Mouse (Mus musculus): Measurements from ENCODE around the gene Gm47955. TPM values are rescaled to one million over a fixed set of nuclear protein-coding genes. Genes with fewer than 3 reads are reported as not detected.
"Not testable (repeated sequence)": the region's sequence is repeated elsewhere in the genome, so short reads cannot be mapped to it uniquely, and the experiment has no call there.

Gm47955 gene
- not detected in 2 replicates for polyA plus RNA-seq (2012; rRNA removed)

DNA sequence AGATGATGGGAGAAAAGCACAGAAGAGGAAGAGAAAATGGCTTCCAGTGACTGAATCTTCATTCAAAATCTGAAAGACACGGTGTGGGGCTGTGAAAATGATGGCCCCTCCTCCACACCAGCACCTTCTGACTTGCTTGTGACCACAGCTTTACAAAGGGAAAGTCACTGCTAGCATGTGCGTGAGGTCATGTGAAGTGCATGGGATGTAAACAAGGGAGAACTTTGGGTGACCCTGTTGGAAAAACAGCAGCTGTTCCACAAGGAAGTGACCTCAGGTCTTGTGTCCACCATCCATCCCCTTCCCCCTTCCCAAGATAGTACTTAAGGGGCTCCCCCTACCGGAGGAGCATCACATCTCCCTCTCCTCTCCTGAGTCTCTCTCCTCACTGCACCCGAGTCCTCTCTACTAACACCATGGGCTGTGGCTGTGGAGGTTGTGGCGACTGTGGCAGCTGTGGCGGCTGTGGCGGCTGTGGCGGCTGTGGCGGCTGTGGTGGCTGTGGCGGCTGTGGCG lies at the start of gene Gm47955:
Gene Gm47955, plus strand, starts transcription at position 417 of the 516 bp plus-strand sequence.
- H3K27me3 ChIP-seq (ENCODE audit: control insufficient read depth, insufficient read depth, low read length): no peaks in the 10 kb centered on the region
- WGBS: 89% methylated on average over 11 of the region's 11 CpGs

DNA sequence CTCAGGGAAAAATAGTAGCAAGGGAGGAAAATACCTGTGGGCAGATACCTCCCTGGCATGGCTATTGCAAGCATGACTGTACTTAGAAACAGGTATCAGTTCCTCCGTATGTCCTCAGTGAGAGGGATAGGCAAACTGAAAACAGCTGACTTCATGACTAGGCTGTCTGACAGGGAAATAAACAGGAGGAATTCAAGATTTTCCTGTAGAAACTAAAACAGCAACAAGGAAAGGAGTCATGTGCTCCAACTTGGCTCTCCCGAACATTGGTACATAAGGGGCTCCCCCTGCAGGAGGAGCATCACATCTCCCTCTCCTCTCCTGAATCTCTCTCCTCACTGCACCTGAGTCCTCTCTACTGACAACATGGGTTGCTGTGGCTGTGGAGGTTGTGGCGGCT lies 47.1 kb upstream of the Gm47955 start, which contains the start of gene A030005L19Rik:
Gene A030005L19Rik, plus strand, starts transcription at position 301 of the 400 bp plus-strand sequence.
- no peak within 1 kb of the TSS for H3K4me3 ChIP-seq (ENCODE audit: low read depth, low read length)
- H3K4me1 ChIP-seq (ENCODE audit: control insufficient read depth, insufficient read depth, insufficient read length, low read length): 0 out of 2 replicates have a peak, but pooled peaks cover 2% of the 10 kb centered on the region
- H3K27ac ChIP-seq (ENCODE audit: insufficient read depth, low read depth, low read length): no peak within 1 kb of the TSS
- TF ChIP-seq CTCF (IDR thresholded peaks at IDR 0.05; ENCODE audit: extremely low read depth, insufficient read length, insufficient replicate concordance, low read depth, low read length) (no peak), POLR2A (IDR thresholded peaks at IDR 0.05; ENCODE audit: low read depth, low read length) (no peak)
- 68% methylated on average over 3 of the region's 3 CpGs for WGBS
- no peaks in the 10 kb centered on the region for H3K27me3 ChIP-seq (ENCODE audit: control insufficient read depth, insufficient read depth, low read length)
- H3K36me3 ChIP-seq (ENCODE audit: control insufficient read depth, insufficient read depth, low read length): no peaks in the 10 kb centered on the region

More for the DNA sequence above, at the start of gene Gm47955:
- TF ChIP-seq POLR2A (IDR thresholded peaks at IDR 0.05; ENCODE audit: low read depth, low read length): no peak
- TF ChIP-seq CTCF (IDR thresholded peaks at IDR 0.05; ENCODE audit: extremely low read depth, insufficient read length, insufficient replicate concordance, low read depth, low read length): no peak
- Histone ChIP-seq H3K4me3 (ENCODE audit: low read depth, low read length) (no peak within 1 kb of the TSS), H3K4me1 (ENCODE audit: control insufficient read depth, insufficient read depth, insufficient read length, low read length) (no peaks in the 10 kb centered on the region), H3K36me3 (ENCODE audit: control insufficient read depth, insufficient read depth, low read length) (no peaks in the 10 kb centered on the region), H3K27ac (ENCODE audit: insufficient read depth, low read depth, low read length) (no peak within 1 kb of the TSS)

DNA sequence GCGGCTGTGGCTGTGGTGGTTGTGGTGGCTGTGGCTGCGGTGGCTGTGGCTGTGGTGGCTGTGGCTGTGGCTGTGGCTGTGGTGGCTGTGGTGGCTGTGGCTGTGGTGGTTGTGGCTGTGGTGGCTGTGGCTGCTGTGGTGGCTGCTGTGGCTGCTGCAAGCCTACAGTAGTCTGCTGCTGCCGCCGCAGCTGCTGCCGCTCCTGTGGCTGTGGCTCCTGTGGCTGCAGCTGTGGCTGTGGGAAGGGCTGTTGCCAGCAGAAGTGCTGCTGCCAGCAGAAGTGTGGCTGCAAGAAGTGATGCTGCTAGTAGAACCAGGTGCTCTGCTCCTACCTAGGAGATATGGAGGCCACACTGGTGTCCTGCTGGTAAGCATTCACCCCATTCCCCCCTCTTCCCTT lies 46.7 kb upstream of the Gm47955 start:
- not testable (repeated sequence) for H3K27ac ChIP-seq (ENCODE audit: insufficient read depth, low read depth, low read length); H3K4me3 ChIP-seq (ENCODE audit: low read depth, low read length); H3K4me1 ChIP-seq (ENCODE audit: control insufficient read depth, insufficient read depth, insufficient read length, low read length); H3K27me3 ChIP-seq (ENCODE audit: control insufficient read depth, insufficient read depth, low read length); H3K36me3 ChIP-seq (ENCODE audit: control insufficient read depth, insufficient read depth, low read length)
- 90% methylated on average over 5 of the region's 5 CpGs for WGBS

DNA sequence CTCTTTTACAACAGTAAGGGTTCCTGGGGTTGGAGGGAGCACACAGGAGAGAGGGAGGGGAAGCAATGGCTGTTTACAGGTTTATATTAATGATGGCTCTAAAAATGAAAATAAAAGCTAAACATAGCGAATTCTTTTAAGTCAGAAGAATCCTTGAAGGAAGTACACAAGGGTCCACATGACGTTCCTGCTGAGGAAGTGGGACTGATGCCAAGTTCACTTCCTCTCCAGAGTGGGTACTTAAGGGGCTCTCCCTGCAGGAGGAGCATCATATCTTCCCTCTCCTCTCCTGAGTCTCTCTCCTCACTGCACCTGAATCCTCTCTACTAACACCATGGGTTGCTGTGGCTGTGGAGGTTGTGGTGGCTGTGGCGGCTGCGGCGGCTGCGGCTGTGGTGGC lies 35.4 kb upstream of the Gm47955 start, which contains the start of gene A030014E15Rik:
Gene A030014E15Rik, plus strand, starts transcription at position 268 of the 400 bp plus-strand sequence.
- Histone ChIP-seq H3K27me3 (ENCODE audit: control insufficient read depth, insufficient read depth, low read length) (no peaks in the 10 kb centered on the region), H3K4me1 (ENCODE audit: control insufficient read depth, insufficient read depth, insufficient read length, low read length) (no peaks in the 10 kb centered on the region), H3K36me3 (ENCODE audit: control insufficient read depth, insufficient read depth, low read length) (no peaks in the 10 kb centered on the region), H3K27ac (ENCODE audit: insufficient read depth, low read depth, low read length) (no peak within 1 kb of the TSS), H3K4me3 (ENCODE audit: low read depth, low read length) (no peak within 1 kb of the TSS)
- TF ChIP-seq CTCF (IDR thresholded peaks at IDR 0.05; ENCODE audit: extremely low read depth, insufficient read length, insufficient replicate concordance, low read depth, low read length) (no peak), POLR2A (IDR thresholded peaks at IDR 0.05; ENCODE audit: low read depth, low read length) (no peak)
- 79% methylated on average over 6 of the region's 6 CpGs for WGBS

DNA sequence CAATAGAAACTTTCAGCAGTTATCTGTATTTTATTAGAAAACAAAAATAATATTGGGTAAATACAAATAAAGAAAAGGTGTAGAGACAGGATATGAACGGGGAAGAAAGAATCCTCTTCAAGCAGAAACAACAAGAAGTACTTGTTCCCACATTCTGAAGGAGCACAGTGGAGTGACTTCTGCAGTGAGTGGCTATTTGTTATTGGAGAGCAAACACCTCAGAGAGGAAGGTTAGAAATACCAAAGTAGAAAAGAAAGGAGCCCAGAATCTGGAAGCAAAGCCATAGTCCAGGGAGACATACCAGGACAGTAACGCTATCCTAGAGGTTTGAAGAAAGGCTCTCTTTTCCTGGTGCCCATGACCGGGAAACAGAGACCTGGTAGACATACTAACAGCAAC lies 29.5 kb upstream of the Gm47955 start:
- not testable (repeated sequence) for H3K4me1 ChIP-seq (ENCODE audit: control insufficient read depth, insufficient read depth, insufficient read length, low read length); H3K4me3 ChIP-seq (ENCODE audit: low read depth, low read length); H3K27ac ChIP-seq (ENCODE audit: insufficient read depth, low read depth, low read length); H3K27me3 ChIP-seq (ENCODE audit: control insufficient read depth, insufficient read depth, low read length); H3K36me3 ChIP-seq (ENCODE audit: control insufficient read depth, insufficient read depth, low read length)
- 88% methylated on average over 3 of the region's 3 CpGs for WGBS

DNA sequence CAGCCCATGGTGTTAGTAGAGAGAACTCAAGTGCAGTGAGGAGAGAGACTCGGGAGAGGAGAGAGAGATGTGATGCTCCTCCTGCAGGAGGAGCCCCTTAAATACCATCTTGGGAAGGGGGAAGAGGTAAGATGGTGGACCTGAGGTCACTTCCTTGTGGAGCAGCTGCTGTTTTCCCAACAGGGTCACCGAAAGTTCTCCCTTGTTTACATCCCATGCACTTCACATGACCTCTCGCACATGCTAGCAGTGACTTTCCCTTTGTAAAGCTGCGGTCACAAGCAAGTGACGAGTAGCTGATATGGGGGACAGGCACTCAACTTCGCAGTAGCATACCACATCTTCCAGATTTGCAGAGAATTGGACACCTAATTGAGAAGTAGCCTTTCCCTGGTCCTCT lies 28.8 kb upstream of the Gm47955 start, which contains the start of gene Gm6217:
Gene Gm6217, minus strand, starts transcription at position 74 of the 400 bp plus-strand sequence.
- H3K36me3 ChIP-seq (ENCODE audit: control insufficient read depth, insufficient read depth, low read length); H3K27ac ChIP-seq (ENCODE audit: insufficient read depth, low read depth, low read length); H3K4me1 ChIP-seq (ENCODE audit: control insufficient read depth, insufficient read depth, insufficient read length, low read length); H3K4me3 ChIP-seq (ENCODE audit: low read depth, low read length); H3K27me3 ChIP-seq (ENCODE audit: control insufficient read depth, insufficient read depth, low read length): not testable (repeated sequence)
- no CpG with 5 or more reads among the region's 6 CpGs for WGBS

DNA sequence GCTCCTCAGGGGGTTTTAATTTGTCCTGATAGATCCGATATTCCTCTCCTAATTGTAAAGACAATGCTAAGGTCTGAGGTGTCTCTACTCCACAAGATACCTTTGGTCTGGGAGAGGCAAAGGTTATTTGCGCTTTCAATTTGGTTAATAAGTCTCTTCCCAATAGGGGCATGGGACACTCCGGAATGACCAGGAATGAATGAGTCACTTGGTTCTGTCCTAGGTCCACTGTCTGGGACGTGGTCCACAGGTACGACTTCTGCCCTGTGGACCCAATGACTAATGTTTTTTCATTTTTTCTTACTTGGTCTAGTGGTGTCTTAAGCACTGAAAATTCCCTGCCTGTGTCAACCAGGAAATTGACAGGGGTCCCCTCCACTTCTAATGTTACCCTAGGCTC lies 21.4 kb upstream of the Gm47955 start:
- Histone ChIP-seq H3K27ac (ENCODE audit: insufficient read depth, low read depth, low read length) (no peak overlapping the region), H3K4me3 (ENCODE audit: low read depth, low read length) (no peak overlapping the region), H3K36me3 (ENCODE audit: control insufficient read depth, insufficient read depth, low read length) (no peaks in the 10 kb centered on the region), H3K4me1 (ENCODE audit: control insufficient read depth, insufficient read depth, insufficient read length, low read length) (no peaks in the 10 kb centered on the region), H3K27me3 (ENCODE audit: control insufficient read depth, insufficient read depth, low read length) (no peaks in the 10 kb centered on the region)
- WGBS: 89% methylated on average over 5 of the region's 5 CpGs
- TF ChIP-seq POLR2A (IDR thresholded peaks at IDR 0.05; ENCODE audit: low read depth, low read length): no peak
- no peak for TF ChIP-seq CTCF (IDR thresholded peaks at IDR 0.05; ENCODE audit: extremely low read depth, insufficient read length, insufficient replicate concordance, low read depth, low read length)

DNA sequence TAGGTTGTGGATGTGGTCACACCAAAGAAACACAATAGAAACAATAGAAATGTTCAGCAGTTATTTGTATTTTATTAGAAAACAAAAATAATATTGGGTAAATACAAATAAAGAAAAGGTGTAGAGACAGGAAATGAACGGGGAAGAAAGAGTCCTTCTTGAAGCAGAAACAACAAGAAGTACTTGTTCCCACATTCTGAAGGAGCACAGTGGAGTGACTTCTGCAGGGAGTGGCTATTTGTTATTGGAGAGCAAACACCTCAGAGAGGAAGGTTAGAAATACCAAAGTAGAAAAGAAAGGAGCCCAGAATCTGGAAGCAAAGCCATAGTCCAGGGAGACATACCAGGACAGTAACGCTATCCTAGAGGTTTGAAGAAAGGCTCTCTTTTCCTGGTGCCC lies 17.6 kb upstream of the Gm47955 start:
- H3K27me3 ChIP-seq (ENCODE audit: control insufficient read depth, insufficient read depth, low read length); H3K36me3 ChIP-seq (ENCODE audit: control insufficient read depth, insufficient read depth, low read length); H3K27ac ChIP-seq (ENCODE audit: insufficient read depth, low read depth, low read length); H3K4me3 ChIP-seq (ENCODE audit: low read depth, low read length); H3K4me1 ChIP-seq (ENCODE audit: control insufficient read depth, insufficient read depth, insufficient read length, low read length): not testable (repeated sequence)
- WGBS: 75% methylated on average over 2 of the region's 2 CpGs

DNA sequence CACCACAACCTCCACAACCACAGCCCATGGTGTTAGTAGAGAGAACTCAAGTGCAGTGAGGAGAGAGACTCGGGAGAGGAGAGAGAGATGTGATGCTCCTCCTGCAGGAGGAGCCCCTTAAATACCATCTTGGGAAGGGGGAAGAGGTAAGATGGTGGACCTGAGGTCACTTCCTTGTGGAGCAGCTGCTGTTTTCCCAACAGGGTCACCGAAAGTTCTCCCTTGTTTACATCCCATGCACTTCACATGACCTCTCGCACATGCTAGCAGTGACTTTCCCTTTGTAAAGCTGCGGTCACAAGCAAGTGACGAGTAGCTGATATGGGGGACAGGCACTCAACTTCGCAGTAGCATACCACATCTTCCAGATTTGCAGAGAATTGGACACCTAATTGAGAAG lies 16.8 kb upstream of the Gm47955 start, which contains the start of gene A030003K21Rik:
Gene A030003K21Rik, minus strand, starts transcription at position 94 of the 400 bp plus-strand sequence.
- not testable (repeated sequence) for H3K27ac ChIP-seq (ENCODE audit: insufficient read depth, low read depth, low read length); H3K4me3 ChIP-seq (ENCODE audit: low read depth, low read length); H3K36me3 ChIP-seq (ENCODE audit: control insufficient read depth, insufficient read depth, low read length); H3K4me1 ChIP-seq (ENCODE audit: control insufficient read depth, insufficient read depth, insufficient read length, low read length); H3K27me3 ChIP-seq (ENCODE audit: control insufficient read depth, insufficient read depth, low read length)
- WGBS: no CpG with 5 or more reads among the region's 6 CpGs

DNA sequence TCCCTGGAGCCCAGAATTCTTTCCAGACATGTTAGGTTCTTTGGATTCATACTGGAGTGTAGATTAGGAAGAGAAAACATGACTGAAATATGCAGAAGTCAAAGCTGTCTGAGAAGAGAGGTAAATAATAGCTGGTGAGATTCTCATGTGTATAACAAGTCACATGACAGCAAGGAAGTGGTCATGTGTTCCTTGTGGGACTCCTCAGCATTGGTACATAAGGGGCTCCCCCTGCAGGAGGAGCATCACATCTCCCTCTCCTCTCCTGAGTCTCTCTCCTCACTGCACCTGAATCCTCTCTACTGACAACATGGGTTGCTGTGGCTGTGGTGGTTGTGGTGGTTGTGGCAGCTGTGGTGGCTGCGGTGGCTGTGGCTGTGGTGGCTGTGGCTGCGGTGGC lies 14.1 kb upstream of the Gm47955 start:
- 100% methylated on average over 2 of the region's 2 CpGs for WGBS
- not testable (repeated sequence) for H3K27ac ChIP-seq (ENCODE audit: insufficient read depth, low read depth, low read length); H3K36me3 ChIP-seq (ENCODE audit: control insufficient read depth, insufficient read depth, low read length); H3K4me1 ChIP-seq (ENCODE audit: control insufficient read depth, insufficient read depth, insufficient read length, low read length); H3K27me3 ChIP-seq (ENCODE audit: control insufficient read depth, insufficient read depth, low read length); H3K4me3 ChIP-seq (ENCODE audit: low read depth, low read length)
